Mouse (Mus musculus) cerebellum, adult (tissue): Measurements from ENCODE around the gene Gabarap.
A peak's percentile ranks its signal among the peaks of the same experiment; 100 is the strongest.

Experiments used
- ATAC-seq: cut with Nextera tagmentation; 2 replicates; pipeline ENCODE4 v1.9.2; 2017; ENCODE audit warnings: mild to moderate bottlenecking, moderate library complexity, mixed read lengths; ENCODE audit not compliant: insufficient number of reproducible peaks, low FRiP score, low TSS enrichment

Gene Gabarap

GRCm38 (mm10) chr11:69966860-69967517 lies 24.0 kb upstream of the Gabarap start:
- no peak for ATAC-seq

GRCm38 (mm10) chr11:69968793-69969192 lies 22.1 kb upstream of the Gabarap start:
- no peak for ATAC-seq

GRCm38 (mm10) chr11:69970222-69970621 lies 20.7 kb upstream of the Gabarap start:
- no peak for ATAC-seq

- no peak for ATAC-seq
These were observed 20.2 kb upstream of the Gabarap start for GRCm38 (mm10) chr11:69970775-69971174.

- ATAC-seq = no peak
These were observed 16.0 kb upstream of the Gabarap start for GRCm38 (mm10) chr11:69974907-69975306.

- no peak for ATAC-seq
These were observed 14.7 kb upstream of the Gabarap start for GRCm38 (mm10) chr11:69976271-69976670.

- 0 out of 2 replicates have a peak, but pooled peaks have one; percentile 11 for ATAC-seq
These were observed 11.1 kb upstream of the Gabarap start for GRCm38 (mm10) chr11:69979827-69980195.

GRCm38 (mm10) chr11:69980196-69981140 lies 10.5 kb upstream of the Gabarap start:
- peak; percentile 91 for ATAC-seq

GRCm38 (mm10) chr11:69981141-69981762 lies 9.7 kb upstream of the Gabarap start, which contains the start of gene Ctdnep1:
Gene Ctdnep1 (plus strand): TSS chr11:69981156.
- no peak for ATAC-seq

GRCm38 (mm10) chr11:69982225-69982624 lies 8.7 kb upstream of the Gabarap start, which contains the start of gene Elp5:
Gene Elp5 (minus strand): TSS chr11:69982517.
- no peak for ATAC-seq

GRCm38 (mm10) chr11:69982877-69983276 lies 8.1 kb upstream of the Gabarap start:
- ATAC-seq = no peak

GRCm38 (mm10) chr11:69983377-69983776 lies 7.6 kb upstream of the Gabarap start:
- ATAC-seq = no peak

- no peak for ATAC-seq
These were observed 6.5 kb upstream of the Gabarap start for GRCm38 (mm10) chr11:69984431-69984830.

- no peak for ATAC-seq
These were observed 994 bp upstream of the Gabarap start for GRCm38 (mm10) chr11:69989949-69990348.

GRCm38 (mm10) chr11:69991711-69992110 lies 768 bp downstream of the Gabarap start:
- no peak for ATAC-seq

- no peak for ATAC-seq
These were observed 1.5 kb downstream of the Gabarap start for GRCm38 (mm10) chr11:69992396-69992795.

GRCm38 (mm10) chr11:69992932-69993331 lies 2.0 kb downstream of the Gabarap start:
- no peak for ATAC-seq

GRCm38 (mm10) chr11:69994401-69995090 lies 3.6 kb downstream of the Gabarap start:
- ATAC-seq = no peak

- ATAC-seq = peak; percentile 67
These were observed 4.5 kb downstream of the Gabarap start, which contains the start of gene Phf23 for GRCm38 (mm10) chr11:69995391-69995960. Gene Phf23 (plus strand): TSS chr11:69995777.
